Mouse (Mus musculus) ES-Bruce4 (cell line): ENCODE data around the gene Ipo7. TPM values are rescaled to one million over a fixed set of nuclear protein-coding genes. Genes with fewer than 3 reads are reported as not detected.

Experiments used
- H3K27ac ChIP-seq: 2 replicates; pipeline ENCODE4 v1.5.1; 2012; ENCODE audit warnings: low read length, inconsistent platforms; ENCODE audit not compliant: insufficient read depth
- H3K27me3 ChIP-seq: 2 replicates; pipeline ENCODE4 v1.6.1; 2012; ENCODE audit warnings: mild to moderate bottlenecking, low read length, inconsistent platforms; ENCODE audit not compliant: control insufficient read depth, poor library complexity, insufficient read depth, severe bottlenecking
- H3K36me3 ChIP-seq: 2 replicates; pipeline ENCODE4 v1.6.1; 2012; ENCODE audit warnings: inconsistent platforms, mild to moderate bottlenecking, low read length, moderate library complexity; ENCODE audit not compliant: control insufficient read depth, poor library complexity, insufficient read depth, severe bottlenecking
- H3K4me1 ChIP-seq: one replicate; pipeline ENCODE4 v1.8.1; 2011; ENCODE audit warnings: low read length; ENCODE audit not compliant: control insufficient read depth, insufficient read depth
- H3K4me3 ChIP-seq: 2 replicates; pipeline ENCODE4 v1.5.1; 2011; ENCODE audit warnings: low read depth, mild to moderate bottlenecking, low read length
- H3K9ac ChIP-seq: 2 replicates; pipeline ENCODE4 v1.6.1; 2012; ENCODE audit warnings: low read depth, mild to moderate bottlenecking, inconsistent platforms; ENCODE audit not compliant: poor library complexity, severe bottlenecking
- H3K9me3 ChIP-seq: replicated peaks from 2 replicates; pipeline ENCODE4 v1.6.1; 2012; ENCODE audit warnings: mild to moderate bottlenecking, low read length, inconsistent platforms; ENCODE audit not compliant: control insufficient read depth, poor library complexity, insufficient read depth, severe bottlenecking
- CTCF ChIP-seq: IDR thresholded peaks from one replicate; pipeline ENCODE4 v1.8.1; 2011; ENCODE audit warnings: low read depth, low read length
- EP300 ChIP-seq: IDR thresholded peaks from 2 replicates; pipeline ENCODE4 v1.6.1; 2011; ENCODE audit warnings: low read depth, low read length; ENCODE audit not compliant: insufficient read depth
- POLR2A ChIP-seq: IDR thresholded peaks from one replicate; pipeline ENCODE4 v1.8.1; 2011; ENCODE audit warnings: low read length; ENCODE audit not compliant: insufficient read depth
- polyA plus RNA-seq: library from polyadenylated mRNA; stranded (reverse); fragments of >200 nt; gene quantifications from 2 replicates; pipeline ENCODE4 v1.2.4, GENCODE M21; 2011; ENCODE audit warnings: low read depth; ENCODE audit not compliant: missing spikeins, insufficient read depth, insufficient read length

Ipo7 gene
- polyA plus RNA-seq, 1 experiment, result 281 TPM

DNA sequence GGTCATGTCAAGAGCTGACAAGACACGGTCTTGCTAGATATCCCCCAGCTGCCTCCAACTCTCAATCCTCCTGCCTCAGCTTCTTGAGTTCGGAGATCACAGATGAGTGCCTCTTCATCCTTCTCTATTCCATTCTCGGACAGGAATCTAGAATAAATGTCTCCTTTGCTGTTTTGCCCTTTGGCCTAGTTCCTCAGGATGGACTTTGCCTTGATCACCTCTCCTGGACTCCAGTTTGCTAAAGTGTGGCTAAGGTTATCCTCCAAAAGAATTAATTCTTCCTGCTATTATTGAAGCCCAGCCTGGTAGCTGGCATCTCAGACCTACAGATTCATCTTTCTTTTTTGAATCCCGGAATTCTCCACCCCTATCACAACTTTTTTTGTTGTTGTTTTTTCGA lies 87.0 kb downstream of the Ipo7 start:
- no peak overlapping the region for H3K4me3 ChIP-seq
- H3K27me3 ChIP-seq, result no peaks in the 10 kb centered on the region
- no peak overlapping the region for H3K9ac ChIP-seq
- peaks cover 2% of the 10 kb centered on the region for H3K4me1 ChIP-seq
- H3K27ac ChIP-seq, result no peak overlapping the region
- H3K9me3 ChIP-seq, result no peaks in the 10 kb centered on the region
- H3K36me3 ChIP-seq, result no peaks in the 10 kb centered on the region
- TF ChIP-seq EP300 (no peak), CTCF (no peak), POLR2A (no peak)

Other genes with a start within 250 kb of the Ipo7 start
- 0.85 and 1.6 TPM in 2 replicates for gene Nrip3, start 236.2 kb upstream of the Ipo7 start, polyA plus RNA-seq
- 0.22 and 0.87 TPM in 2 replicates for gene Scube2, start 152.6 kb upstream of the Ipo7 start, polyA plus RNA-seq
- gene Dennd5a, start 57.8 kb upstream of the Ipo7 start, polyA plus RNA-seq, result 56.2 and 58.6 TPM in 2 replicates
- 51.9 and 60.9 TPM in 2 replicates for gene Tmem41b, start 31.3 kb upstream of the Ipo7 start, polyA plus RNA-seq
- 40.0 and 42.7 TPM in 2 replicates for gene Zfp143, start 42.9 kb downstream of the Ipo7 start, polyA plus RNA-seq
- gene Wee1, start 103.8 kb downstream of the Ipo7 start, polyA plus RNA-seq, result 58.7 and 60.1 TPM in 2 replicates
- 40.1 and 41.7 TPM in 2 replicates for gene Swap70, start 203.4 kb downstream of the Ipo7 start, polyA plus RNA-seq